Mouse (Mus musculus): ENCODE measurements around the gene Tmem247.

DNA sequence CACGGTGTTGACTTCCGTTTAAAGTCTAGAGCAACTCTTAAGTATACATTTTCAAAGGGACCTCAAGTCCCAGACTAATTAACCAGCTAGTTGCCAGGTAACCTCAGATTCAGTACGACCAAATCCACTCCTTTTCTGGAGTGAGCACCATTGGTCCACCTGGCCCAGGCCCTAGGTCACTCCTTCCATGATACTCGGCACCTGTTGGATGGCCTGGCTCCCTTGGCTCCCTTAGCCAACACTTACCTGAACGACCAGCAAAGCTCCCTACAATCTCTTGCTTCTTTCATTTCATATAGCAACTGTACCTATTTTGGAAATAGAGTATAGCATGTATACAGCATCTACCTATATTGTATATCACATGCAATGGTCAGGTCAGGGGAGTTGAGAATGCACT is 16.6 kb upstream of the Tmem247 start:
- TF ChIP-seq EP300 (IDR thresholded peaks at IDR 0.05; ENCODE audit: low read depth), result no peak
- TF ChIP-seq CTCF (IDR thresholded peaks at IDR 0.05; ENCODE audit: low read depth), result no peak
